Mouse (Mus musculus) lung, adult 2 months (tissue): ENCODE measurements around the gene Runx2. TPM values are rescaled to one million over a fixed set of nuclear protein-coding genes. Genes with fewer than 3 reads are reported as not detected.

Source experiments
- DNase-seq: peaks from one replicate; pipeline ENCODE4 v3.0.0; 2022
- H3K4me1 ChIP-seq: fragments of 200-500 bp; 2 replicates; pipeline ENCODE4 v1.6.1; 2011; ENCODE audit warnings: low read length; ENCODE audit not compliant: control insufficient read depth, insufficient read depth
- H3K4me3 ChIP-seq: fragments of 200-500 bp; replicated peaks from 2 replicates; pipeline ENCODE3; 2011; ENCODE audit warnings: low read depth, mild to moderate bottlenecking, control low read depth, low read length; ENCODE audit errors: extremely low read depth
- CTCF ChIP-seq: fragments of 200-500 bp; IDR thresholded peaks from 2 replicates; pipeline ENCODE4 v1.5.1; 2011; ENCODE audit warnings: mild to moderate bottlenecking, low read length, control low read depth; ENCODE audit not compliant: insufficient read depth
- POLR2A ChIP-seq: fragments of 200-500 bp; IDR thresholded peaks from 2 replicates; pipeline ENCODE4 v1.6.1; 2011; ENCODE audit warnings: low read depth, mild to moderate bottlenecking, control low read depth, low read length, borderline replicate concordance; ENCODE audit errors: extremely low read depth
- WGBS: fragments of 180-500 bp; shearing (Covaris S2); methylation state at CpG from one replicate; pipeline ENCODE4 v1.1.7; 2018; 5-methylcytosine and 5-hydroxymethylcytosine counted together
- polyA plus RNA-seq: library from polyadenylated mRNA; depleted of rRNA; stranded (reverse); fragments of >200 nt; gene quantifications from 2 replicates; pipeline ENCODE4 v1.2.3, GENCODE M21; 2012

Runx2 gene
- polyA plus RNA-seq, 1 experiment = 6.7 TPM

DNA sequence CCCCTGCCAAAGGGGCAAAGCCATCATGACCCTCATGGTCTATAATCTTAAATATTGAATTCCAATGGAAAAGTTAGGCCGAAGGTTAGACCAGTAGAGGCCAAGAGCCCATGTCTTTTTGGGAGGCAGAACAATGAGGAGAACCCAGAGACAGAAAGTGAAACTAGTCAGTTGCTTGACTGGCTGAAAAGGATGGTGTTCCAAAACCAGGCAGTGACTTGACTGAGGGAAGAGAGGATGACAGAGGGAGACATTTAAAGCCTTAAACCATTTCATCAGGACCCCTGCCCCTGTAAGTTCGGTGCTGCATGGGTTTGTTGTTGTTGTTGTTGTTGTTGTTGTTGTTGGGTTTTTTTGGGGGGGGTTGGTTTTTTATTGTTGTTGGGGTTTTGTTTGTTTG lies 215.5 kb downstream of the Runx2 start:
- Histone ChIP-seq H3K4me3 (no peak overlapping the region), H3K4me1 (peaks cover 5% of the 10 kb centered on the region; the same call in 1 of the 2 replicates)
- 89% methylated on average over 2 of the region's 2 CpGs for WGBS
- DNase-seq = no peak
- TF ChIP-seq CTCF = no peak

DNA sequence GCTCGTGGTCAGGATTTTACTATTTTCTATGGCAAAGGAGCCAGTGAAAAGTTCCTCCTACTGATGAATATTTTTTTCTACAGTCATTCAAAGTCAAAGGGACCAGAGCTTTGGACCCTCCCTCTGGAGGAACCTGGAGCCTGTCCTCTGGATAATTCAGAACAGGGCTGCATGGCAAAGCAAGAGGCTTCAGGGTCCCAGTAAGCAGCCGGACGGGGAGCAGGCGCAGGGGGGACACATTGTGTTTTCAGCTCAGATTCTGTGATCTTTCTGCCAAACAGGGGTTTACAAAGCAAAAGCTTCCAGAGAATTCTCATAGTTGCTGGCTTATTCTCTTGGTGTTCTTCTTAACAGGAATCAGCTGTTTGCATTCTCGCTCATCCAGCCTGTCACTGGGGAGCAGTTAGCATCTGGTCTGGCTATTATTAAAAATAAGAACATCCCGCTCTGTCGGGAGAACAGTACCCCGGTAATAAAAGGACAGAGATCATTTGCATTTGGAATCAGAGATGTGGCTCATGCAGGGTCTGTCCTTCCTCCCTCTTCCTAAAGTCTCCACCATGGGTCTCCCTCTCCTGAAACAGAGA lies 216.6 kb downstream of the Runx2 start:
- Histone ChIP-seq H3K4me1 (peaks cover 5% of the 10 kb centered on the region; the same call in 1 of the 2 replicates), H3K4me3 (no peak overlapping the region)
- no peak for DNase-seq
- 64% methylated on average over 8 of the region's 8 CpGs for WGBS
- TF ChIP-seq POLR2A (no peak), CTCF (no peak)

DNA sequence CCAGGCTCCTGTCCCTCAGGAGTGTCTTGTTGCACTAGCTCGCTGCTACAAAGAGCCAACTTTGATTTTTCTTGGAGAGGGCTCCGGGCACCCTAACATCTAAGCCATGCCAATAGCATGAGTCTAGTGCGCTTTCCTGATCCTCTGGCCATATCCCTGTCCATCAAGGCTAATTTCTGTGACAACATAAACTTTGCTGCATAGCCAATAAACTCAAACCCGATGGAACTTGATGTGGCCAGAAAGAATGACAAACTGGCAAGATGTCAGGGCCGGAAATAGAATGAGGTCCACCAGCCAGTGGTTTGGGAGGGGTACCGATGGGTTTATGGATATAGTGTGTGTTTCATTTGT lies 221.9 kb downstream of the Runx2 start:
- no peaks in the 10 kb centered on the region for H3K4me1 ChIP-seq
- WGBS = 84% methylated on average over 6 of the region's 6 CpGs
- no peak overlapping the region for H3K4me3 ChIP-seq
- TF ChIP-seq POLR2A (no peak), CTCF (no peak)
- DNase-seq = no peak

DNA sequence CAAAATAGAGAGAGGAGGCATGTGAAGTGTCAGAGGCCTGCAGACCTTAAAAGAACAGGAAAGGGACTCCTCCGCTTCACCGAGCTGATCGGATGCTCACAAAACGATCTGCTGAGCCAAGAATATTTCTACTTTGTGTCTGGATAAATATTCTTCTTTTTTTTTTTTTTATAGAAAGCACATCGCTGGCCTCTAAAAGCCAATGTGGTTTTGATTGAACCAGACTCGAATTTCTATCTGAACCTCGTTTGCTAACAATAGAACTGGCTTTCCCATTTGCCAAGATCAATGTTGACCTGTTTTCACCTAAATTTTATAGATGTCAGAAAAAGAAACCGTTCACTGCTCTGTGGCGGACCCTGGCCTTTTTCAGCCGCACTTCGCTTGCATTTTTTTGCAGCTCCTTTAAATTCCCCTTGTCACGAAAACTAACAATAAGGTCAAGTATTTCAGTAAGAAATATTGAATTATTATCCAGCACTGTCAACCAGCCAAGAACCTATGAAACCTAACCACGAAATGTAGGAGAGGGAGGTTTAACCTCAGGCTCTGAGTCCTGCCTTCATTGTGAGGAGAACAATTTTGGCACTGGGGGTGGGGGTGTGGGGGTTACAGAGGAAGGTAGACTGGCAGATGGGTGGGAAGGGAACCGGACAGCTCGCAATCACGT lies 222.4 kb downstream of the Runx2 start:
- Histone ChIP-seq H3K4me3 (no peak overlapping the region), H3K4me1 (no peaks in the 10 kb centered on the region)
- WGBS = 77% methylated on average over 16 of the region's 16 CpGs
- TF ChIP-seq POLR2A = no peak
- no peak for TF ChIP-seq CTCF
- no peak for DNase-seq

DNA sequence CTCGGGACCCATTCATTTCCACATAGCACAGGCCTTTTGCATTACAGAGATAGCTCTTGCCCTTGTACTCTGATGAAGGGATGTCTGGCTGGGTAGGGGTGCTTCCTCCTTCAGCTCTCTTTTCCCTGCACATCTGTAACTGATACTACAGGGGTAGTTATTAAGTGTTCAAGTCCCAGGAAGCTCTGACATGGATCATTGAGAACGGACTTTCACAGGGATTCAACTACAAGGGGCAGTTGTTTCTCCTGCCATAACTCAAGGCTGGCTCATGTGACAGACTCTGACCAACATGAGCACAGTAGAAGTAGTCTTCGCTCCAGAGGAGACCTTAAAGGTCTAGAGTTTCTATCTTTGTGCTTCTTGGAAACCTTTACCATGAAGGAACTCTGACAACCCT lies 226.1 kb downstream of the Runx2 start:
- Histone ChIP-seq H3K4me3 (no peak overlapping the region), H3K4me1 (no peaks in the 10 kb centered on the region)
- DNase-seq = no peak
- TF ChIP-seq CTCF = no peak
- 82% methylated on average over 3 of the region's 3 CpGs for WGBS

DNA sequence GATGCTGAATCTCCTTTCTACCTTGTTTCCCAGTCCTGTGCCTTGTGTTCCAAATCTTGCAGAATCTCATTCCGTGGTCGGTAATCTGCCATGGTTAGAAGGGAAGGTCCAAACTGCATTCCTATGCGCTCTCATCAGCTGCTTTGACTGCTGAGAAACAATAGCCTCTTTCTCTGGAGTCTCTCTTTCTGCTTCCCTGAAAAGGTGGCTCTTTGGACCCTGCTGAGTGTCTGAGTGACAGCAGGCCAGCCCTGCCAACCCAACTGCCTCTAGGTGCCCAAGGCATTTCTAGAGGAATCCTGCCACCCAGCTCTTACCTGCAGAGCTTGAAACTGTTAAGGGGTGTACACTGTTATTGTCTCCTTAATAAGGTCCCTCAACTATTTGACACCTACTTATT lies 226.6 kb downstream of the Runx2 start:
- TF ChIP-seq CTCF = no peak
- TF ChIP-seq POLR2A = no peak
- DNase-seq = no peak
- WGBS = 51% methylated on average over 3 of the region's 3 CpGs
- Histone ChIP-seq H3K4me1 (no peaks in the 10 kb centered on the region), H3K4me3 (no peak overlapping the region)

DNA sequence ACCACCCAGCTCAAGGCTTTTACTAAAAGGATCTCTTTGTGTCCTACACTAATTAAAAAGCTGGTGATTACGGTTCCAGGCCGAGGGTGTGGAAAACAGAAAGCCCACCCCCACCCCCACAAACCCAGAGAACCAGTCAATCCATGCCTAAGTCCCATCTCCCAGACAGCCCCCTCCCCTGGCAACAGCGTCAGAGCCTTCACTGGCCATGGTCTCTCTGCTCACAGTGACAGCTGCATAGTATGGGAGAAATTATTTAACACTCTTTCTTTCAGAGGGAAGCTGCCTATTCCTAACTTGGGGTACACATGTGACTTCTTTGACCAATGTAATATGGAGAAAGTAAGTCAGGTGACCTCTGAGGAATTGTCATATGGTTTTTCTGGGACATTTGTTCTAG lies 228.4 kb downstream of the Runx2 start:
- Histone ChIP-seq H3K4me3 (no peak overlapping the region), H3K4me1 (no peaks in the 10 kb centered on the region)
- no peak for TF ChIP-seq POLR2A
- no peak for TF ChIP-seq CTCF
- no peak for DNase-seq
- 89% methylated on average over 3 of the region's 3 CpGs for WGBS

DNA sequence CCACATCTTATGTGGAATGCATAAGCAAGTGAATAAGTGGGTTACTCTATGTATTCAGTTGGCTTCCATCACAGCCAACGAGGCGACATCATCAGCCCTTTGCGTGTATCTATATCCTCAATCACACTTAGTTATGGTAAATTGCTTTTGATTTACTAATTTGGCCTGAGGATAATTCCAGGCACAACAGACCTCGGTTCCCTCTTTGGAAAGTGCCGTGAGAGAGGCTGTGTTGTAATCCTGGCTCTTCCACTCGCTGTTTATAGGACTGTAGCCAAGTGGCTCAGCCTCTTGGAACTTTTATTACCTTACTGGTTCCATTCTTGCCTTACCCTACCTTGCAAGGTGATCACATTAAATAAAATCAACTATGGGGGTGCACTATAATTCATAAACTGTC lies 229.8 kb downstream of the Runx2 start:
- no peak for DNase-seq
- 69% methylated on average over 6 of the region's 6 CpGs for WGBS
- Histone ChIP-seq H3K4me3 (no peak overlapping the region), H3K4me1 (no peaks in the 10 kb centered on the region)
- TF ChIP-seq POLR2A = no peak
- TF ChIP-seq CTCF = no peak

DNA sequence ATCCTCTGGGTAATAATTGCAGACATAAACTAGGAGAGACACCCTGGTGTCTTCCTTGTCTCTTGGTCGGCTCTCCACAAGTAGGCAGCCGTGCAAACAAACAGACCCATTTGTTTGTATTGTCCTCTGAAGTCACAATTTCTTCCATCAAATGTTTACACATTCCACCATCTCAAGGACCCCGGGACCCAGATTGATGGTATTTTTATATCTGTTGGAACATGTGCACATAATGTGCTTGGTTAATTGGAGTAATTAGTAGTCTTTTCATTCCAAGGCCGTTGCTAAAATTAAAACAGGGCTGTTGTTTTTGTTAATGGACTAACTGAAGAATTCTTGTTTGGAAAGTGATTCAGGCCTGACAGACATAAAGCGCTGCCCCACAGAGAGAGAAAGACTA lies 236.8 kb downstream of the Runx2 start:
- TF ChIP-seq CTCF = no peak
- no peak for TF ChIP-seq POLR2A
- H3K4me3 ChIP-seq = no peak overlapping the region
- whole genome bisulfite sequencing = 41% methylated on average over 5 of the region's 5 CpGs

DNA sequence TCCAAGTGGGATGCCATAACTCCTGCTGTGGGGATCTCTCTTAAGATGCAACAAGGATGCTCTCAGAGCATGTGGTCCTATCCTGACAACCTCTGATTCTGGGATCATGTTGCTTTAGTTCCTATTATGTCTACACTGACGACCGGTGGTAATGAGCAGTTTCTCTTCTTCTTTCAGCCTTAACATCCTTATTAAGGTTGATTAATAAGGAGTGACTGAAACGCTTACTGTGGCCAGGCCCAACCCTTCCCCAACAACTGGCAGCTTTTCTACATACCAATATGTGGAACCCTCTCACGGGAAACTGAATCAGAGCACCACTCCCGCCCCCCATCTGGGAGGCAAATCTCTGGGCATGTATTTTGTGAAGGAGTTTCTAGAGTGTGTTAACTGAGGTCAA lies 243.7 kb downstream of the Runx2 start:
- WGBS = 68% methylated on average over 5 of the region's 5 CpGs

More for the DNA sequence above, 236.8 kb downstream of the Runx2 start:
- no peak for DNase-seq
- no peaks in the 10 kb centered on the region for H3K4me1 ChIP-seq

More for the DNA sequence above, 243.7 kb downstream of the Runx2 start:
- no peak for DNase-seq
- Histone ChIP-seq H3K4me1 (no peaks in the 10 kb centered on the region), H3K4me3 (no peak overlapping the region)
- TF ChIP-seq POLR2A (no peak), CTCF (no peak)
